Mouse (Mus musculus): ENCODE results near the gene Pip5kl1. TPM values are rescaled to one million over a fixed set of nuclear protein-coding genes. Genes with fewer than 3 reads are reported as not detected.

Pip5kl1 gene
- total RNA-seq, 2 experiments from 2014 or later, result 9.4 to 11.5 TPM

- intact Hi-C loops (cut with DNase I), result no loop called here
- no peak for DNase-seq
These were observed 27.2 kb upstream of the Pip5kl1 start for GRCm38 (mm10) chr2:32547380-32547779.

DNA sequence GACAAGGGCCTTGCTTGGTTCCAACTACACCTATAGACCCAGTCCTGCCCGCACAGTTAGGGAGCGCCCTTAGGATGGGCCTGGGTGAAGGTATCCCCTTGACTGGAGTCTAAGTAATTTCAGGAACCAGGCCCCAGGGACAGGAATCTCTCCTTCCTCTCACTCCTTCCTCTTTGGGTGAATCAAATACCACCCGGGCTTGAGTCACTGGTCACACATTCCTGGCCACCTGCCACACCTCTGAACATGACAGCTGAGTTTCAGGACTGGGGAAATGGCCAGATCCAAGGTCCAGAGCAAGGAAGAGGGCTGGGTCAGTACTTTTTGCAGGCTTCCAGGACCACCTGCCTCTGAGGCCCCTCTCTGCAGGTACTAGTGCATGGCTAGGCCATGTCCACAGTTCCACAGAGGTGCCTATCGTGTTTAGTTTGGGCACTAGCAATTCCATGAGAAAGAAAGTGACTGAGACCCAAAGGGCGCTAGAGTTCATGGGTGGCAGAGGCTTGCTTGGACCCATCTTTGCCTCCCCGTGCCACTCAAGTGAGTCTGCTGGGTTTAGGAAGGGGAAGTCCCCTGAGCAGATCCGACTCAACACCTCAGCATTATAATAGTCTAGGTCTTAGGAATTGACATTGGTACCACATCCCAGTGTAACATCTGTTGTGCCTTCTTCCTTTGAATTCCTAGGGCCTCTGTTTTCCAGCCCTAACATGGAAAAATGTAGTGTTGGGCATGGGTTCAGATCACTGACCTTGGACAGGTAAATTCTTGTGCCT is 26.4 kb upstream of the Pip5kl1 start:
- no peak for DNase-seq
- intact Hi-C loops (cut with DNase I), result no loop called here

GRCm38 (mm10) chr2:32549171-32549570 is 25.4 kb upstream of the Pip5kl1 start:
- intact Hi-C loops (cut with DNase I), result no loop called here

DNA sequence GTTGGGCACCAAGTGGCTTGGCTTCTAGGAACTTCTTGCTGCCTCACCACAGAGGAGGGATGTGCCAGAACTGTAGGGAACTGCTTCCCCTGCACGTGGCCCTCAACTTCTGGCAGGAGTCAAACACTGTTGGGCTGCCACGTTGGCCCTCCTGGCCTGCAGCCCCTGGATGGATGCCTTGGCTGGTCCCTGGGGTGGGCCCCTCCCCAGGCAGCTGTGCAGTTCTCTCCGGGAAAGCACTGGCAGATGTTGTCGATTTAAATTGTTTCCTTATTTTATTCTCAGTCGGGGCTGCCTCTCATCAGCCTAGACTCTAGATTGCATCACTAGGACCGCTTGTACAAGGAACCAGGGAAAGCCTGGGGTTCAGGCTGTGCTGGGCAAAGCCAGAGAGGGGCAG is 24.8 kb upstream of the Pip5kl1 start:
- intact Hi-C loops (cut with DNase I), result no loop called here
- no peak for DNase-seq

More at GRCm38 (mm10) chr2:32549171-32549570, 25.4 kb upstream of the Pip5kl1 start:
- DNase-seq, result no peak

GRCm38 (mm10) chr2:32551236-32551635 is 23.4 kb upstream of the Pip5kl1 start:
- no peak for DNase-seq
- intact Hi-C loops (cut with DNase I), result no loop called here

DNA sequence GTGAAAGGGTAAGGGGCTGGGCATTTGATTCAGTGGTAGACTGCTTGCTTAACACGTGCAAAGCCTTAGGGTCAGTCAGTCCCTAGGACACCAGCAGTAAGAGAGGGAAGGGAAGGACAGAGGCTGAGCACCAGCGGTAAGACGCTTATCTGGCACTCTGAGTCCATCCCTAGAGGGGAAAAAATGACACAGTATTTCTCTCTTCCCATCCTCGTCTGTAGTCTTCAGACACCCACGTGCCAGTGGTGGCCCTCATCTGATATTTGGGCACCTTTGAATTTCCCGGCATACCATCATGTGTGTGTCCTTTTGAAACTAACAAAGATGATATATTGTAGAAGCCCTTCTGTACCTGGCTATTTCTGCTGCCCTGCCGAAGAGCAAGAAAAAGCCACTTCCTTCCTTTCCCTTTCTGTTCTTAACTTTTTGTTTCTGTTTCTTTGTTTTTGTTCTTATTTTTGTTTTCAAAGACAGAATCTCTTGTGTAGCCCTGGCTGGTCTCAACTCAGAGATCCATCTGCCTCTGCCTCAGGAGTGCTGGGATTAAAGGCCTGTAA is 20.9 kb upstream of the Pip5kl1 start:
- DNase-seq, result no peak
- intact Hi-C loops (cut with DNase I), result no loop called here

- DNase-seq, result no peak
- intact Hi-C loops (cut with DNase I), result no loop called here
These were observed 19.1 kb upstream of the Pip5kl1 start for GRCm38 (mm10) chr2:32555484-32555883.

- intact Hi-C loops (cut with DNase I), result no loop called here
- no peak for DNase-seq
These were observed 18.6 kb upstream of the Pip5kl1 start for GRCm38 (mm10) chr2:32556019-32556418.

DNA sequence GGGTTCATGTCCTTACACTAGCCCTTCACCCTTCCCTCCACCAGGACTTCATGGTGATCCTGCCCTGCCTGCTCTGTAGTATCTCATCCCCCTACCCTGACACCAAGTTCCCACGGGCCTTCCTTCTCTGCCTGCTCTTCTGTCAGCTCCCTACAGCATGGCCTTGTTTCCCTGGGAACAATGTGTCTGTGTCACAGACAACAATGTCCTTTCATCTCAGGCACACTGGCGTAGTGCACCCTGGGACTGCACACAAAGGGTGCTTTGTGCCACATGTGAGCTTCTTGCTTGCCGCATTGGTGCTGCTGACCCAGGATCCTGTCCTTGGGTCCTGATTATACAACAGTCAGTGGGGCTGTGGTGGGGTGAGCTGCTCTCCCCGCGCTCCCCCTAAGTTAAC is 15.0 kb upstream of the Pip5kl1 start:
- intact Hi-C loops (cut with DNase I), result no loop called here
- no peak for DNase-seq

GRCm38 (mm10) chr2:32566536-32567063 is 8.0 kb upstream of the Pip5kl1 start:
- DNase-seq, result peak; percentile 60
- intact Hi-C loops (cut with DNase I), result loop anchor here (5.0 kb wide), 2 partner anchors 79 to 164 kb away; no protein-coding TSS in a partner anchor

DNA sequence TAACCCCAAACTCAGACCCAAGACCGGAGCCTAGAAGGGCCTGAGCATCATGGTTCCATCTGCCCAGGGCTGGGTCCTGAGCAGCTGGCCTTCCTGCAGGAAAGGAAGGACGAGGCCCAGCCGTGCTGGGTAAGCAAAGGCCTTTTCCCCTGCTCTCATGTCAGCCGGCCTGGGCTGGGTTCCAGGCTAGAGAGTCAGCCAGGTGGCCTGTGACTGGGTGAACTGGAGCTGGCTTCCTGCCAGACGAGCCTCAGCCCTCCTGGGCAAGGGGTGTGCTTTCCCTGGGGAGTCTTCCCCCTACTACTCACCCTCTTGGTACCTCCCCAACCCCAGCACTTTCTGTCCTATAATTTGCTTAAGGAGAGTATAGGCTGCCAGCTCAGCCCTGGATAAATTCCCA is 6.4 kb upstream of the Pip5kl1 start:
- intact Hi-C loops (cut with DNase I), result loop anchor here (5.0 kb wide), 2 partner anchors 81 to 166 kb away; no protein-coding TSS in a partner anchor

DNA sequence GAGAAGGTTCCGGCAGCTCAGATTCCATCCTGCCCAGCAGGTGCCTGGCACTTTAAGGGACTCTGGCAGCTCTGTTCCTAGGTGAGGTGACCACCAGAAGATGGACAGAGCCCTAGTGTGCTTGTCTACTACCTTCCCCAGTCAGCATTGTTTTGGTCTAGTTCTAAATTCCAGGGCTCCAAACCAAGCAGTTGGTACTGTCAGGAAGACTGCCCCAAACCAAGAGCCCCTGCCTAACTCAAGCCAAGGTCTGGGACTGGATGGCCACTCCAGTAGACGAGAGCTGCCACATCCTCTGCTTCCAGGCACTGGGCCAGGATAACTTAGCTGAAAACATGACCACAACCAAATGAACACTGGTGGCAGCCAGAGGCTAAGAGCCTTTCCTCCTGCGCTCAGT is 5.7 kb upstream of the Pip5kl1 start:
- intact Hi-C loops (cut with DNase I), result loop anchor here (5.0 kb wide), 2 partner anchors 82 to 167 kb away; no protein-coding TSS in a partner anchor
- no peak for DNase-seq

More for the DNA sequence above, 6.4 kb upstream of the Pip5kl1 start:
- peak; percentile 66 for DNase-seq

DNA sequence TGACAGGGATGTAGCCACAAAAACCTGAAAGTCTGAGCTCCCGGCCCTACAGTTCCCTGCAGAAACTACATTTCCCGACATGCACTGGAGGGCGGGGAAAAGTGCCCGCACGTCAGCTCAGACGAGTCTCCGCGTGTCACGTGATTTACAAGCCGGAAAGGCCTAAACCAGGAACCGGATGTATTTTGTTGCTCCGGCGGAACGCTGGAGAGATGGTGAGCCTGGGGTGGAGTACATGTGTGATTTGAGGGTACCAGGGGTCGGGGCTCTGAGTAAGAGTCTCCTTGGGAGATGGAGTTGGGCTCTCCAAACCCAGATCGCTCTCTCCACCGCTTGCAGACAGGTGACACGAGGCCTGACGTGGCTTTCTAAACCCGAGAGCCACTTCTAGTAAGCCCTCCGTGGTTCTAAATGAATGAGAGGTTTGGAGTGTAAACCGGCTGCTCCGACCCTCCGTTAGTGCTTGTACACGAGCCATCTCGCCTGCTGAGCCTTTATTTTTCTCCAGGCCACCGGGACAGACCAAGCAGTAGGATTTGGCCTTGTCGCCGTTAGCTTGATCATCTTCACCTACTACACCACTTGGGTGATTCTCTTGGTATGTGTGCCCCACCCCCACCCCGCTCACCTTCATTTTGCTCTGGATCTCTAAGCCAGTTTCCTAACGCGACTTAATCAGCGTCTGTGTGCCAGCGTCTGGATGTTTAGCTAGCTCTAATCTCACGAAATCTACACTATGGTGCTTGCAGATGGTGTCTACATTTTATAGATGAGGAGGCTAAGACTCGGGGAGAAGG is 3.7 kb upstream of the Pip5kl1 start, which contains the start of gene Dpm2:
Dpm2 (plus strand) TSS at position 161 of the 797 bp plus-strand sequence.
- intact Hi-C loops (cut with DNase I), result no loop called here
- peak; percentile 89 for DNase-seq

DNA sequence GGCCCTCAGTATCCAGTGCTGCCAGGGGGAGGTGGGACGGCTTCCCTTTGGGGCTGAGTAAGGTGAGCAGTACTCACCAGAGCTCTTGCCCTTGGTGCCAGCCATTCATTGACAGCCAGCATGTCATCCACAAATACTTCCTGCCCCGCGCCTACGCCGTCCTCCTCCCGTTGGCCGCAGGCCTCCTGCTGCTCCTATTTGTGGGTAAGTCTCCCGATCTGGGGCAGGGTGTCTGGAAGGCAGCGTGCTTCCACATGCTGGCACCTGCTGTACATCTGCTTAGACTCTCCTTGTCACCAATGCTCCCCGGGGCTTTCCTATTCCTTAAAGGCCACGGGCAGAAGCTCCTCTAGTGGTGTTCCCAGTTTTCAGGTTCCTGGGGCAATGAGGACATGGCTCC is 2.4 kb upstream of the Pip5kl1 start:
- DNase-seq, result no peak
- intact Hi-C loops (cut with DNase I), result no loop called here

DNA sequence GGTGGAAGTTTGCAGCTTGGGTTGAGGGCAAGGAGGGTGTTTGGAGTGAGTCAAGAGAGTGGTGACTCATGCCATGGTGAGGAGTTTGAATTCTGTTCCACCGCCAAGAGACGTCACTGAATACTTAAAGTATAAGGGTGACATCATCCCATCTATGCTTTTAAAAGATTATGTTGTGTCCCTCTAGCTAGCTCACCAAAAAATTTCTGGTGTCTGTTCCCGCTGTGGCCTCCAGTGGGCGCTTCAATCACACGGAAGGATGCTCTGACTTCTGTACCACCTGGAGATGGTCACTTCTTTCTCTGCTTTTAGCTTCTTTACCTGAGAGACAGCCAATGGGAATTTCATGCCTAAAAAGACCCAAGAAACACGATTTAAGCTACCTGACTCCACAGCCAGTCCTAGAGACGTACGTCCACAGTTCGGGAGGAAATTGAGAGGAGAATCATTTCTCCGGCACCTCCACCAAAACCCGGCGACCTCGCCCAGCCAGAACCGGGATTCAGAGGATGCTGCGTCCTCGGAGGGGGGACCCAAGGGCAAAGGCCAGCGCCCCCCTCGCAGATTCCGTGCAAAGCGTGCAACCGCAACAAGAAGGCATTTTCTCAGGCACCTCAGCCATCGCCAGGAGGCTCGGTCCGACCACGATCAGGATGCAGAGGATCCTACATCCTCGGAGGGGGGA is 446 bp downstream of the Pip5kl1 start:
- intact Hi-C loops (cut with DNase I), result no loop called here
- DNase-seq, result peak; percentile 52

- intact Hi-C loops (cut with DNase I), result no loop called here
- peak; percentile 73 for DNase-seq
These were observed 1.1 kb downstream of the Pip5kl1 start, which contains the start of gene 9430097D07Rik for GRCm38 (mm10) chr2:32575586-32576160. TSS of gene 9430097D07Rik (minus strand) at chr2:32575684.

DNA sequence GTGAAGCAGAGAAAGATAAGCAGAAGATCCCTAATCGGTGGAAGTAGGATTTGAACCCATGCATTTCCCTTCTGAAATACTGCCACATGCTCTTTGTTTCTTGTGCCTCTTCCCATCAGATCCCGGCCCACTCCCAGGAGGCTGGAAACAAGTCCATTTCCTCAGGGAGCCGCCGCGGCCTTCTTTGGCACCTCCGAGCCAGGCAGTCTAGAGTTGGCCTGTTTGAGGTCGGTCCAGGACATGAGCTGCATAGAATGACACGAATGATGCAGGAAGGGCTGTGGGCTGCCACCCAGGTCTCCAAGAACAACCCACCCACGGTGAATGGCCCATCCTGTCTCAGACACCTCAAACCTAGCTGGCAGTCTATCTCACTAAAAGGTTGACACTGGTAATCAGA is 1.9 kb downstream of the Pip5kl1 start:
- intact Hi-C loops (cut with DNase I), result no loop called here
- DNase-seq, result no peak

DNA sequence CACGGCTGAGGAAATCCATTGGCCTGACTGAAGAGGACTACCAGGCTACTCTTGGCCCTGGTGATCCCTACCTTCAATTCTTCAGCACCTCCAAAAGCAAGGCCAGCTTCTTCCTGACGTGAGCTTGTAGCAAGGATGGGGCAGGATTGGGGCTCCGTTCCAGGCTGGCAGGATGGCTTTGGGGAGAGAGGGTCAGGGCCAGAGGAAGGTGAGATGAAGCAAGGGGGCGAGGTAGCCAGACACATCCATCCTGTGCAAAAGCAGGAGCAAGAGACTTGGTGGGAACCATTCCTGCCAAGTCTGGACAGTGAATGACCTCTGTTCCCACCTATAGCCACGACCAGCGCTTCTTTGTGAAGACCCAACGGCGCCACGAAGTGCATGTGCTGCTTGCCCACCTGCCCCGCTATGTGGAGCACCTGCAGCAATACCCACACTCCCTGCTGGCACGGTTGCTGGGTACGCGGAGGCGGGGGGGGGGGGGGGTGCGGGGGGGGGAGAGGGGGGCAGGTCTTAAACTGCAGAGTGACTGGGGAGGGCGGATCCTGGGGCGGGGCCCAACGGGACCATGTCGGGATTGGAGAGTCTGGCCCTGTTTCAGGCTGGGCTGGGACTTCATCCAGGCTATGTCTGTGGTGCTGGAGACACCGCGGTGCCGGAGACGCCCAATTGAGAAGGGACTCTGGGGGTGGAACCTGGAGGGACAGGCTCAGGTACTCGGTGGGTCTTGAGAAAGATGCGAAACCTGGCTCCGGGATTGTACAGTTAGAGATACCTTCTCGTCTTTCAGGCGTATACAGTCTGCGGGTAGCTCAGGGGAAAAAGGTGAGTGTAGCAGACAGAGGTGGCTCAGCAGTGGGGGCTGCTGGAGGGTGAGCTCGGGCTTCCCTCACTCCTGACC is 3.8 kb downstream of the Pip5kl1 start:
- no peak for DNase-seq

More for the DNA sequence above, 3.8 kb downstream of the Pip5kl1 start:
- intact Hi-C loops (cut with DNase I), result no loop called here

Measured in left cerebral cortex, postnatal 4 days (tissue).